Mouse (Mus musculus): ENCODE results near the gene Mrpl43.

- TF ChIP-seq RCOR1 (conservative IDR thresholded peaks at IDR 0.05; ENCODE audit: low read depth, low read length): no peak
- no peak for TF ChIP-seq CTCF (conservative IDR thresholded peaks at IDR 0.05 in 1 of 2, IDR thresholded peaks at IDR 0.05 in 1 of 2; ENCODE audit: low read depth in 2 of 2, low read length in 2 of 2)
- no peak for TF ChIP-seq POLR2A (IDR thresholded peaks at IDR 0.05; ENCODE audit: low read depth, low read length)
- TF ChIP-seq MAZ (IDR thresholded peaks at IDR 0.05; ENCODE audit: low read depth, low read length): 0 out of 2 replicates have a peak, but pooled peaks have one; percentile 26
- TF ChIP-seq UBTF (IDR thresholded peaks at IDR 0.05; ENCODE audit: low read depth, low read length): no peak
- peak; percentile 43; the same call in 1 of the 2 replicates for TF ChIP-seq EP300 (IDR thresholded peaks at IDR 0.05; ENCODE audit: low read length)
- no peak for TF ChIP-seq POLR2AphosphoS2 (IDR thresholded peaks at IDR 0.05; ENCODE audit: low read depth, low read length)
- TF ChIP-seq JUN (IDR thresholded peaks at IDR 0.05; ENCODE audit: insufficient read depth, low read depth, low read length): peak; percentile 40; the same call in 1 of the 2 replicates
- TF ChIP-seq ZNF384 (IDR thresholded peaks at IDR 0.05; ENCODE audit: low read depth, low read length): no peak
- TF ChIP-seq ZC3H11A (IDR thresholded peaks at IDR 0.05; ENCODE audit: low read depth, low read length): no peak
Measured at GRCm38 (mm10) chr19:44977148-44977547, 29.1 kb downstream of the Mrpl43 start.

Measured in CH12.LX (cell line).